ENCODE assay signal across 12 mouse cellular contexts in the genomic region with DNA sequence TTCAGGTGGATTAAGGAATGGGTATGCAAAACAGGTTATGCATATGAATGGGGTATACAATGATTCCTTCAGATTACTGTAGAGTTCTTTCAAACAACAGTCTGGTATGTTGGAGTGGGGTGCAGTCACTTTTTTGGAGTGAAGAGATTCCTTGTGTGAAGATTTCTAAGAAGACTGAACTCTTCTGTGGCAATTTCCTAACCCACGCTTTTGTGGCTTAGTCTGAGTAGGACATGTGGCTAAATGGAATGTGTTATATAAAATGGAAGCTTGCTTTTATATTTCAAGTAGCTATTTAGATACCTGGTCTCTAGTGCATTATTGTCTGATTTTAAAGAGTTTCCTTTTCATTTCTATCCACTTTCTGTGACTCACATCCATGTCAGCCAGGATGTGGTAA.
"Had no signal": no experiment of that assay in that cellular context is flagged by ENCODE, and none has a peak within 500 bp of the region (broad histone marks: within the 10 kb centered on the region; RNA-seq: fewer than 3 reads in every experiment).

No protein-coding gene starts in this region.

- DNase-seq: kidney, adult 9 months; kidney, postnatal 14 days; layer of hippocampus, adult 9-11 months; liver, embryonic 13.5 days; lung, adult 2 months; lung, postnatal 14 days; lung, postnatal 4 days; midbrain, embryonic 14.5 days; right cerebral cortex, postnatal 4 days; thymus, adult 2 months; thymus, postnatal 14 days; thymus, postnatal 4 days had no signal
